Mouse (Mus musculus) left cerebral cortex, adult 11 months (tissue): ENCODE measurements around the gene Cyp8b1.

ENCODE experiments used
- DNase-seq: peaks from one replicate; pipeline ENCODE4 v3.0.0; 2022; ENCODE audit warnings: low spot score

Cyp8b1 gene

GRCm38 (mm10) chr9:121915056-121915455, 1.0 kb downstream of the Cyp8b1 start:
- DNase-seq, result no peak

GRCm38 (mm10) chr9:121914226-121914757, 1.8 kb downstream of the Cyp8b1 start:
- DNase-seq, result no peak

GRCm38 (mm10) chr9:121912786-121913185, 3.3 kb downstream of the Cyp8b1 start:
- no peak for DNase-seq

- no peak for DNase-seq
These were observed 4.9 kb downstream of the Cyp8b1 start for GRCm38 (mm10) chr9:121911196-121911595.

- DNase-seq, result no peak
These were observed 6.5 kb downstream of the Cyp8b1 start for GRCm38 (mm10) chr9:121909635-121910034.

GRCm38 (mm10) chr9:121908321-121908720, 7.8 kb downstream of the Cyp8b1 start:
- no peak for DNase-seq

GRCm38 (mm10) chr9:121907356-121908070, 8.6 kb downstream of the Cyp8b1 start:
- DNase-seq, result no peak

GRCm38 (mm10) chr9:121906456-121906855, 9.6 kb downstream of the Cyp8b1 start:
- DNase-seq, result no peak

GRCm38 (mm10) chr9:121905556-121906185, 10.4 kb downstream of the Cyp8b1 start:
- DNase-seq, result no peak

GRCm38 (mm10) chr9:121904946-121905345, 11.2 kb downstream of the Cyp8b1 start:
- no peak for DNase-seq

GRCm38 (mm10) chr9:121904319-121904718, 11.8 kb downstream of the Cyp8b1 start:
- DNase-seq, result no peak

- no peak for DNase-seq
These were observed 12.4 kb downstream of the Cyp8b1 start for GRCm38 (mm10) chr9:121903476-121904305.

- DNase-seq, result no peak
These were observed 14.1 kb downstream of the Cyp8b1 start for GRCm38 (mm10) chr9:121901710-121902700.

GRCm38 (mm10) chr9:121900282-121900855, 15.7 kb downstream of the Cyp8b1 start:
- DNase-seq, result no peak

GRCm38 (mm10) chr9:121899306-121899705, 16.8 kb downstream of the Cyp8b1 start:
- no peak for DNase-seq

- DNase-seq, result no peak
These were observed 17.9 kb downstream of the Cyp8b1 start, which contains the start of gene Ackr2 for GRCm38 (mm10) chr9:121898245-121898644. Ackr2 (plus strand) TSS chr9:121898355.

GRCm38 (mm10) chr9:121896820-121897219, 19.3 kb downstream of the Cyp8b1 start:
- DNase-seq, result no peak

- DNase-seq, result no peak
These were observed 20.6 kb downstream of the Cyp8b1 start for GRCm38 (mm10) chr9:121895392-121895993.

- DNase-seq, result no peak
These were observed 21.7 kb downstream of the Cyp8b1 start for GRCm38 (mm10) chr9:121894447-121894846.

GRCm38 (mm10) chr9:121892057-121892687, 23.9 kb downstream of the Cyp8b1 start:
- no peak for DNase-seq
